Mouse (Mus musculus): ENCODE results near the gene Prm2.

The Prm2 gene

GRCm38 (mm10) chr16:10796034-10796433 lies at the start of gene Prm2:
Prm2 (minus strand) TSS chr16:10796134.
- DNase-seq, result no peak

GRCm38 (mm10) chr16:10844319-10844670 lies 48.4 kb upstream of the Prm2 start:
- no peak for DNase-seq

- no peak for DNase-seq
Observed at GRCm38 (mm10) chr16:10843486-10844318, 47.8 kb upstream of the Prm2 start.

GRCm38 (mm10) chr16:10842282-10842855 lies 46.4 kb upstream of the Prm2 start:
- DNase-seq, result no peak

- DNase-seq, result no peak
Observed at GRCm38 (mm10) chr16:10840018-10840417, 44.1 kb upstream of the Prm2 start.

GRCm38 (mm10) chr16:10838487-10839245 lies 42.7 kb upstream of the Prm2 start:
- DNase-seq, result no peak

- no peak for DNase-seq
Observed at GRCm38 (mm10) chr16:10837903-10838302, 42.0 kb upstream of the Prm2 start.

- no peak for DNase-seq
Observed at GRCm38 (mm10) chr16:10837250-10837649, 41.3 kb upstream of the Prm2 start.

- DNase-seq, result no peak
Observed at GRCm38 (mm10) chr16:10836388-10836787, 40.5 kb upstream of the Prm2 start.

- DNase-seq, result peak; percentile 86
Observed at GRCm38 (mm10) chr16:10834911-10835587, 39.1 kb upstream of the Prm2 start, which contains the start of gene Rmi2. Rmi2 (plus strand) TSS chr16:10835059.

GRCm38 (mm10) chr16:10834542-10834910 lies 38.6 kb upstream of the Prm2 start:
- DNase-seq, result no peak

- DNase-seq, result no peak
Observed at GRCm38 (mm10) chr16:10828461-10828805, 32.5 kb upstream of the Prm2 start.

GRCm38 (mm10) chr16:10827766-10828460 lies 32.0 kb upstream of the Prm2 start:
- DNase-seq, result no peak

- no peak for DNase-seq
Observed at GRCm38 (mm10) chr16:10827269-10827668, 31.3 kb upstream of the Prm2 start.

- no peak for DNase-seq
Observed at GRCm38 (mm10) chr16:10825840-10826239, 29.9 kb upstream of the Prm2 start.

GRCm38 (mm10) chr16:10824536-10824935 lies 28.6 kb upstream of the Prm2 start:
- DNase-seq, result no peak

GRCm38 (mm10) chr16:10821387-10821786 lies 25.5 kb upstream of the Prm2 start:
- DNase-seq, result no peak

GRCm38 (mm10) chr16:10819966-10820365 lies 24.0 kb upstream of the Prm2 start:
- DNase-seq, result no peak

- DNase-seq, result no peak
Observed at GRCm38 (mm10) chr16:10818579-10819135, 22.7 kb upstream of the Prm2 start.

GRCm38 (mm10) chr16:10814864-10815263 lies 18.9 kb upstream of the Prm2 start:
- DNase-seq, result no peak

GRCm38 (mm10) chr16:10813726-10814125 lies 17.8 kb upstream of the Prm2 start:
- DNase-seq, result no peak

- DNase-seq, result no peak
Observed at GRCm38 (mm10) chr16:10812865-10813371, 17.0 kb upstream of the Prm2 start, which contains the start of gene Gm11172. Gm11172 (plus strand) TSS chr16:10812915.

All from right cerebral cortex, postnatal 25 days (tissue).